ENCODE assay signal across 34 mouse cellular contexts in the genomic region with DNA sequence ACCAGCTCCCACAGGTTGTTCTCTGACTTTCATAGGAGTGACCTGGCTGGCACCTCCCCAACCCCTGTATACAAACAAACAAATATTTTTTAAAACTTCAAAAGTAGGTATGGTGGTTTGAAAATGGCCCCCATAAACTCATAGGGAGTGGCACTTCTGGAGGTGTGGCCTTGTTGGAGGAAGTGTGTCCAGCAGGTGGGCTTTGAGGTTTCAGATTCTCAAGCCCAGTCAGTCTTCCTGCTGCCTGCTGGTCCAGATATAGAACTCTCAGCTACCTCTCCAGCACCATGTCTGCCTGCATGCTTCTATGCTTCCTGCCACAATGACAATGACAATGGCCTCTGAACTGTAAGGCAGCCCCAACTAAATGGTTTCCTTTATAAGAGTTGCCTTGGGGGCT.
"Had no signal": no experiment of that assay in that cellular context is flagged by ENCODE, and none has a peak within 500 bp of the region (broad histone marks: within the 10 kb centered on the region; RNA-seq: fewer than 3 reads in every experiment).

No protein-coding gene starts in this region.

- DNase-seq: heart, postnatal 10 days; heart, postnatal 14 days; heart, postnatal 36 days; heart, postnatal 4 days; kidney, adult 11 months; kidney, adult 18-20 months; kidney, adult 2 months; kidney, adult 8-10 months; kidney, adult 9 months; kidney, postnatal 14 days; kidney, postnatal 25 days; kidney, postnatal 36 days; kidney, postnatal 4 days; layer of hippocampus, adult 9-11 months; layer of hippocampus, postnatal 36 days had no signal

- H3K4me2 ChIP-seq: heart, embryonic 11.5 days; heart, embryonic 12.5 days; heart, embryonic 13.5 days; heart, embryonic 15.5 days; hindbrain, embryonic 12.5 days; hindbrain, embryonic 13.5 days; hindbrain, embryonic 14.5 days; hindbrain, embryonic 15.5 days; intestine, embryonic 15.5 days; kidney, embryonic 15.5 days had no signal

- H3K4me3 ChIP-seq: heart, embryonic 12.5 days; heart, embryonic 13.5 days; heart, embryonic 15.5 days; hindbrain, embryonic 10.5 days; hindbrain, embryonic 12.5 days; hindbrain, embryonic 13.5 days; hindbrain, embryonic 15.5 days; intestine, embryonic 15.5 days; kidney, embryonic 15.5 days; layer of hippocampus, adult 2 months; left cerebral cortex, adult 2 months had no signal

- ATAC-seq: hindbrain, embryonic 16.5 days; hindbrain, postnatal 0 days; inflammation-experienced regulatory T-cells, adult 6 months; intestine, embryonic 15.5 days; intestine, embryonic 16.5 days; intestine, postnatal 0 days had no signal

- H3K9ac ChIP-seq: heart, embryonic 12.5 days; heart, embryonic 13.5 days; heart, embryonic 15.5 days; hindbrain, embryonic 12.5 days; hindbrain, embryonic 13.5 days; hindbrain, embryonic 14.5 days; hindbrain, embryonic 15.5 days; intestine, embryonic 15.5 days; kidney, embryonic 15.5 days had no signal

- H3K27me3 ChIP-seq: heart, embryonic 12.5 days; heart, embryonic 13.5 days; heart, embryonic 15.5 days; hindbrain, embryonic 12.5 days; hindbrain, embryonic 15.5 days; intestine, embryonic 15.5 days; kidney, embryonic 15.5 days had no signal

- H3K9me3 ChIP-seq: heart, embryonic 12.5 days; heart, embryonic 13.5 days; heart, embryonic 15.5 days; hindbrain, embryonic 10.5 days; hindbrain, embryonic 12.5 days; hindbrain, embryonic 13.5 days; hindbrain, embryonic 15.5 days; intestine, embryonic 15.5 days; kidney, embryonic 15.5 days had no signal

- H3K4me1 ChIP-seq: hindbrain, embryonic 12.5 days; hindbrain, embryonic 13.5 days; hindbrain, embryonic 15.5 days; intestine, embryonic 15.5 days; kidney, embryonic 15.5 days had no signal

- H3K27ac ChIP-seq: heart, embryonic 13.5 days; heart, embryonic 15.5 days; hindbrain, embryonic 10.5 days; hindbrain, embryonic 12.5 days; hindbrain, embryonic 13.5 days; hindbrain, embryonic 14.5 days; hindbrain, embryonic 15.5 days; hindbrain, postnatal 0 days; intestine, embryonic 15.5 days; kidney, embryonic 15.5 days; kidney, postnatal 0 days; layer of hippocampus, adult 2 months; left cerebral cortex, adult 2 months had no signal

- H3K36me3 ChIP-seq: heart, embryonic 12.5 days; heart, embryonic 13.5 days; heart, embryonic 15.5 days; hindbrain, embryonic 10.5 days; hindbrain, embryonic 12.5 days; hindbrain, embryonic 13.5 days; hindbrain, embryonic 15.5 days; intestine, embryonic 15.5 days; kidney, embryonic 15.5 days had no signal
